Mouse (Mus musculus): ENCODE measurements at regions not wholly inside any gene's neighbourhood (a gene's known extent, or its start where the extent isn't known, plus 50 kb on each side); places are given as distances from the start of the nearest gene placed in this dataset.

DNA sequence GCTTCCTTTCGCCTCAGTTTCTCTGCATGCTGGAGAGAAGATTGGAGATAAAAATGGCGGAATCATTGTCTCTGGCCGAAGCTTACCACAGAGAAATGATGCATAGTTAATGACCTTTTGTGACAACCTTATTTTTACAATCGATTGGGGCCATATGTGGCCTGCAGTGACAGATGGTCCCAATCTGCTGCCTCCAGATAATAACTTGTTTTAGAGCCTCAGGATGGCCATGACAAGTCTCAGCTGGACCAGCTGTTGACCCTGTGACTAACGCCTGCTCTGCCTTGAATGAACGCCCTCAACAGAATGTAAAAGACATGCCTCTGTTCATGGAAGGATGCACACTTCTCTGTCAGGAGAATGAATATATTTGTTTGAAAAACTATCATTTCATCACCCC lies 163.6 kb downstream of the Phlda1 start:
- WGBS = 68% methylated on average over 6 of the region's 6 CpGs

DNA sequence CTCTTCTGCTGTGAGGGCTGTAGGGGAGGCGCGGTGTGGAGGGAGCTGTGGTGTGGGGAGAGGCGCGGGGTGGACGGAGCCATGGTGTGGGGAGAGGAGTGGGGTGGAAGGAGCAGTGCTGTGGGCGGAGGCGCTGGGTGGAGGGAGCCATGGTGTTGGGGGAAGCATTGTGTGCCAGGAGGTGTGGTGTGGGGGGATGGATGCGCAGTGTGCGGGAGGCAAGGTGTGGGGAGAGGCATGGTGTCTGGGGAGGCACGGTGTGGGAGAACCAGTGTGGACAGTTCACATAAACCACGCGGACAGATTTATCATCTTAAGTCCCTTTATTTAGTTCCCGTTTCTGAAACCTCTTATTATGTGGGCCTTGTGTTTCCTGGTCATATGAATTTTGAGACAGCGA lies 164.6 kb downstream of the Phlda1 start:
- peak; percentile 37 for ATAC-seq (ENCODE audit: insufficient read depth, low read depth)
- 0 out of 2 replicates have a peak, but pooled peaks cover 3% of the 10 kb centered on the region for H3K4me1 ChIP-seq (ENCODE audit: control insufficient read depth, insufficient read depth)

More for the DNA sequence above, 163.6 kb downstream of the Phlda1 start:
- ATAC-seq (ENCODE audit: insufficient read depth, low read depth) = no peak
- Histone ChIP-seq H3K9ac (replicated peaks; ENCODE audit: low read depth, low read length) (no peak overlapping the region), H3K27me3 (ENCODE audit: control insufficient read depth, insufficient read depth, low read length) (no peaks in the 10 kb centered on the region), H3K36me3 (replicated peaks; ENCODE audit: control insufficient read depth, insufficient read depth, low read length) (no peaks in the 10 kb centered on the region), H3K4me1 (ENCODE audit: control insufficient read depth, insufficient read depth) (0 out of 2 replicates have a peak, but pooled peaks cover 3% of the 10 kb centered on the region), H3K4me3 (ENCODE audit: low read depth, low read length) (no peak overlapping the region), H3K9me3 (replicated peaks; ENCODE audit: control insufficient read depth, low read length) (no peaks in the 10 kb centered on the region), H3K4me2 (ENCODE audit: low read depth, low read length) (no peak overlapping the region), H3K27ac (ENCODE audit: low read depth) (no peak overlapping the region)
- DNase-seq (ENCODE audit: low spot score) = peak; percentile 16
- no peak for TF ChIP-seq CTCF (IDR thresholded peaks at IDR 0.05; ENCODE audit: low read depth)
- no peak for TF ChIP-seq EP300 (IDR thresholded peaks at IDR 0.05; ENCODE audit: low read depth)

DNA sequence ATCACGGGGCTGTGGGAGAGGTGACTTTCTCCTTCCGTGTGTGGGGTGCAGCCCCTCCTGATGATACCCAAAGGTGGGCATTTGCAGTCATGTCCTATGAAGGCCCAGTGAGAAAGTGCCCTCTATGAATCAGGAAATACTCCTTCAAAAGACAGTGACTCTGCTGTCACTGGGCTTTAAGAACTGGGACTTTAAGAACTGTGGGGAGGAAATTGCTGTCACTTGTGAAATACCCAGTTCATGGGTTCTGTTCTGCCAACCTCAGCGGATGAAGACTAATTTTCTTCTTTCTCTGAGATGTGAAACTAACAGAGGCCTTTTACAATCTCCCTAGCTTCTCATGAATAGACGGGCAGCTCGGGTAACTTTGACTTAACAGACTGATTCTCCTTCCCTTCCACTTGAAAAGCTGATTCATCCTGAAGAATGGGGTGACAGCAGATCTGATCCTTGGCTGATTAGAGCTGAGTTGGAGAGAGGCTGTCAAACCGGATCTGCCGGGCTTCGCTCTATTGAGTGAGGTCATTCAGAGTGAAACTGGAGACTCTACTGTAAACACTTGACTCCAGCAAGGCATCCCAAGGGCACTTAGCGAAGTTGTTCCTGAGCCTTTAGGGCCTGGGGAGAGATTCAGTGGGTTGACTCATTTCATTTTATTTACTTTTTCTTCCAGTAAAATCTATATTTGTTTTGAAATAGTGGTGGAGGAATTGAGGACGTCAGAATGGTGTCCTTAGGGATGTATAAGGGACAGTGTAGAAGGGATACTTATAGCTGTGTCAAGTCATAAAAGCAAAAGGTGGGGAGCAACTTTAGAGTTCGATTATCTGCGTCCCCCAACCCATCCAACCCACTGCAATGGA lies 166.6 kb downstream of the Phlda1 start:
- WGBS = 47% methylated on average over 12 of the region's 12 CpGs
- H3K36me3 ChIP-seq (replicated peaks; ENCODE audit: control insufficient read depth, insufficient read depth, low read length) = no peaks in the 10 kb centered on the region
- DNase-seq (ENCODE audit: low spot score) (peak; percentile 42), ATAC-seq (ENCODE audit: insufficient read depth, low read depth) (no peak)
- H3K27me3 ChIP-seq (ENCODE audit: control insufficient read depth, insufficient read depth, low read length) = no peaks in the 10 kb centered on the region
- H3K4me1 ChIP-seq (ENCODE audit: control insufficient read depth, insufficient read depth) = 0 out of 2 replicates have a peak, but pooled peaks cover 10% of the 10 kb centered on the region
- H3K4me2 ChIP-seq (ENCODE audit: low read depth, low read length) = no peak overlapping the region
- H3K9me3 ChIP-seq (replicated peaks; ENCODE audit: control insufficient read depth, low read length) = no peaks in the 10 kb centered on the region
- no peak overlapping the region for H3K4me3 ChIP-seq (ENCODE audit: low read depth, low read length)
- no peak overlapping the region for H3K9ac ChIP-seq (replicated peaks; ENCODE audit: low read depth, low read length)
- no peak overlapping the region for H3K27ac ChIP-seq (ENCODE audit: low read depth)
- no peak for TF ChIP-seq CTCF (IDR thresholded peaks at IDR 0.05; ENCODE audit: low read depth)
- TF ChIP-seq EP300 (IDR thresholded peaks at IDR 0.05; ENCODE audit: low read depth) = no peak

More for the DNA sequence above, 164.6 kb downstream of the Phlda1 start:
- Histone ChIP-seq H3K9ac (replicated peaks; ENCODE audit: low read depth, low read length) (no peak overlapping the region), H3K4me3 (ENCODE audit: low read depth, low read length) (no peak overlapping the region), H3K27me3 (ENCODE audit: control insufficient read depth, insufficient read depth, low read length) (no peaks in the 10 kb centered on the region), H3K36me3 (replicated peaks; ENCODE audit: control insufficient read depth, insufficient read depth, low read length) (no peaks in the 10 kb centered on the region), H3K27ac (ENCODE audit: low read depth) (no peak overlapping the region; the same call in 1 of the 2 replicates), H3K4me2 (ENCODE audit: low read depth, low read length) (no peak overlapping the region), H3K9me3 (replicated peaks; ENCODE audit: control insufficient read depth, low read length) (no peaks in the 10 kb centered on the region)
- TF ChIP-seq EP300 (IDR thresholded peaks at IDR 0.05; ENCODE audit: low read depth) (no peak), CTCF (IDR thresholded peaks at IDR 0.05; ENCODE audit: low read depth) (no peak)
- no peak for DNase-seq (ENCODE audit: low spot score)
- 77% methylated on average over 14 of the region's 14 CpGs for WGBS

DNA sequence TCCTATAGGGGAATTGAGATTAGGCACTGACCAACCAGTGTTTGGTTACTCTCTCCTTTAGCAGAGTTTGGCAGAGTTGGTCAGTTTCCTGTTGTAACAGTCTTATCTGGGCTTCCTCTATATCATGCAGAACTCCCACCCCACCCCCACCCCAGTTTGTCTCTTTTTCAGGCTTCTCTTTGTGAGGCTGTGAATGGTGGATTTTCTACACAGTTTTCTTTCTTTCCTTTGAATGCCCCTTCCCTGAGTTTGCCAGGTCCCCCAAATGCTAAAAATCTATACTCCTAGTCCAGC lies 167.2 kb downstream of the Phlda1 start:
- Histone ChIP-seq H3K4me3 (ENCODE audit: low read depth, low read length) (no peak overlapping the region), H3K27ac (ENCODE audit: low read depth) (no peak overlapping the region), H3K9ac (replicated peaks; ENCODE audit: low read depth, low read length) (no peak overlapping the region), H3K36me3 (replicated peaks; ENCODE audit: control insufficient read depth, insufficient read depth, low read length) (no peaks in the 10 kb centered on the region), H3K4me1 (ENCODE audit: control insufficient read depth, insufficient read depth) (0 out of 2 replicates have a peak, but pooled peaks cover 10% of the 10 kb centered on the region), H3K27me3 (ENCODE audit: control insufficient read depth, insufficient read depth, low read length) (no peaks in the 10 kb centered on the region), H3K4me2 (ENCODE audit: low read depth, low read length) (no peak overlapping the region), H3K9me3 (replicated peaks; ENCODE audit: control insufficient read depth, low read length) (no peaks in the 10 kb centered on the region)
- ATAC-seq (ENCODE audit: insufficient read depth, low read depth) (no peak), DNase-seq (ENCODE audit: low spot score) (no peak)
- no peak for TF ChIP-seq CTCF (IDR thresholded peaks at IDR 0.05; ENCODE audit: low read depth)
- no peak for TF ChIP-seq EP300 (IDR thresholded peaks at IDR 0.05; ENCODE audit: low read depth)

DNA sequence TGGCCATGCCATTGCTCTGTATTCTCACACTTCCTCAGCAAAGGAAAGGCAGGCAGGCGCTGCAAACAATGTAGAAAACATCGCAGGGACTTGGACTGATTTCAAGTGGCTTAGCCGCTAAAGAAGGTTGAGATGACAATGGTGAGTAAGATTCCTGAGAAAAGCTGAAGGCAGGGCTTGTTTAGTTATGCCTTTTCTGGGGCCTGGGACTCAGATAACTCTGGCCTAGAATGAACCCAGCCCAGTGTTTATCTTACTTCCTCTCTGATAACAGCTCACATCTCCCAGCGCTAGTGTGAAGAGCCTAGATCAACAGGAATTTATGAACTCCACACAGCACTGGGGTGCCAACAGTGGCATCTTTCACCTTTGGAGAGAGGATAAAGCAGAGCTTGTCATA lies 170.2 kb downstream of the Phlda1 start:
- 5% methylated on average over 4 of the region's 4 CpGs for WGBS
- no peaks in the 10 kb centered on the region for H3K36me3 ChIP-seq (replicated peaks; ENCODE audit: control insufficient read depth, insufficient read depth, low read length)
- H3K9ac ChIP-seq (replicated peaks; ENCODE audit: low read depth, low read length) = no peak overlapping the region
- H3K27me3 ChIP-seq (ENCODE audit: control insufficient read depth, insufficient read depth, low read length) = no peaks in the 10 kb centered on the region
- ATAC-seq (ENCODE audit: insufficient read depth, low read depth) (no peak), DNase-seq (ENCODE audit: low spot score) (peak; percentile 43)
- no peak overlapping the region for H3K27ac ChIP-seq (ENCODE audit: low read depth)
- H3K9me3 ChIP-seq (replicated peaks; ENCODE audit: control insufficient read depth, low read length) = no peaks in the 10 kb centered on the region
- 0 out of 2 replicates have a peak, but pooled peaks cover 10% of the 10 kb centered on the region for H3K4me1 ChIP-seq (ENCODE audit: control insufficient read depth, insufficient read depth)
- H3K4me2 ChIP-seq (ENCODE audit: low read depth, low read length) = no peak overlapping the region
- H3K4me3 ChIP-seq (ENCODE audit: low read depth, low read length) = no peak overlapping the region
- TF ChIP-seq CTCF (IDR thresholded peaks at IDR 0.05; ENCODE audit: low read depth) = no peak
- TF ChIP-seq EP300 (IDR thresholded peaks at IDR 0.05; ENCODE audit: low read depth) = no peak

Measured in heart, postnatal 0 days (tissue).